Mouse (Mus musculus) large intestine, adult 2 months (tissue): Measurements from ENCODE around the gene St8sia6. TPM values are rescaled to one million over a fixed set of nuclear protein-coding genes. Genes with fewer than 3 reads are reported as not detected.
"Not testable (repeated sequence)": the region's sequence is repeated elsewhere in the genome, so short reads cannot be mapped to it uniquely, and the experiment has no call there.

Source experiments
- DNase-seq: peaks from one replicate; pipeline ENCODE4 v3.0.0-alpha.2; 2012; ENCODE audit warnings: low read depth, low spot score
- whole genome bisulfite sequencing: fragments of 180-500 bp; shearing (Covaris S2); methylation state at CpG from one replicate; pipeline ENCODE4 v1.1.7; 2018; 5-methylcytosine and 5-hydroxymethylcytosine counted together
- polyA plus RNA-seq: library from polyadenylated mRNA; depleted of rRNA; stranded (reverse); fragments of >200 nt; gene quantifications from 2 replicates; pipeline ENCODE4 v1.2.3, GENCODE M21; 2012; rRNA removed

St8sia6 gene
- polyA plus RNA-seq, 1 experiment: 0.30 TPM

- 75% methylated on average over 3 of the region's 3 CpGs for WGBS
- no peak for DNase-seq
These were observed 120.9 kb downstream of the St8sia6 start for GRCm38 (mm10) chr2:13672946-13673345.

GRCm38 (mm10) chr2:13672426-13672825, 121.4 kb downstream of the St8sia6 start:
- 86% methylated on average over 12 of the region's 12 CpGs for WGBS
- no peak for DNase-seq

- DNase-seq: no peak
- WGBS: 8% methylated on average over 1 of the region's 1 CpGs
These were observed 159.0 kb downstream of the St8sia6 start for GRCm38 (mm10) chr2:13634866-13635265.

- 28% methylated on average over 7 of the region's 7 CpGs for WGBS
- peak; percentile 21 for DNase-seq
These were observed 163.6 kb downstream of the St8sia6 start for GRCm38 (mm10) chr2:13630136-13630832.

GRCm38 (mm10) chr2:13603636-13604035, 190.2 kb downstream of the St8sia6 start:
- 66% methylated on average over 5 of the region's 5 CpGs for WGBS
- not testable (repeated sequence) for DNase-seq

GRCm38 (mm10) chr2:13603093-13603492, 190.8 kb downstream of the St8sia6 start:
- no peak for DNase-seq

Other genes with a start within 250 kb of the St8sia6 start
- gene Trdmt1, start 249.4 kb downstream of the St8sia6 start, polyA plus RNA-seq: 1.0 and 1.2 TPM in 2 replicates
- 285 and 344 TPM in 2 replicates for gene Vim, start 220.1 kb downstream of the St8sia6 start, polyA plus RNA-seq